Mouse (Mus musculus) yolk sac, embryonic 10.5 days (tissue): ENCODE measurements around the gene Atp2a2.

Experiments
- DNase-seq: peaks from one replicate; pipeline ENCODE4 v3.0.0-alpha.2; 2017; ENCODE audit warnings: low spot score

Gene Atp2a2

DNA sequence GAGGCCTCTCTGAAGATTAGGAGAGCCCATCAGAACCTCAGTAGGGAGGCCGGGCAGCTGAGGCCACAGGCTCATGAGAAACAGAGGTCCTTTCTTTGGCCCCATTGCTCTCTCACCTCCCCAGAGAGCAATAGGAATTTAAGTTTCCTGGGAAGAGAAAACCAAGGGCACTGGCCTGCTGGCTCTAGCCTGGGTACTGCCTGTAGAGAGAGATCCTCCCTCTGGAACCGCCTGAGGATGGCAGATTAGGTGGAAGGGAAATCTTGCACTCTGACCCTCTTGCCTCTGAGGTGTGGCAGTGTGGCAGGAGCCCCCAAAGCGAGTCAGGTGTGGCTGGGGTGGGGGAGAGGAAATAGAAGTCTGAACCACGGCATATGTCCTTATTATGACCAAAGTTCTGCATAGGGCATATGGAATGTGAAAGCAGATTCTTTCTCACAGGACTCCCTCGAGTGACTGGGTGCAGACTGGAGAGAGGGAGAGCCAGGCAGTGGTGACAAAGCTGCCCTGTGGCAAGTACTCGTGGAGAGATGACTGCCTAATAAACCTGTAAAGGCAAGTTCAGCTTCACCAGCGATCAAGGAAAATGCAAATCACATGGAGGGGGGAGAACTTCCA is 17.1 kb upstream of the Atp2a2 start:
- no peak for DNase-seq

DNA sequence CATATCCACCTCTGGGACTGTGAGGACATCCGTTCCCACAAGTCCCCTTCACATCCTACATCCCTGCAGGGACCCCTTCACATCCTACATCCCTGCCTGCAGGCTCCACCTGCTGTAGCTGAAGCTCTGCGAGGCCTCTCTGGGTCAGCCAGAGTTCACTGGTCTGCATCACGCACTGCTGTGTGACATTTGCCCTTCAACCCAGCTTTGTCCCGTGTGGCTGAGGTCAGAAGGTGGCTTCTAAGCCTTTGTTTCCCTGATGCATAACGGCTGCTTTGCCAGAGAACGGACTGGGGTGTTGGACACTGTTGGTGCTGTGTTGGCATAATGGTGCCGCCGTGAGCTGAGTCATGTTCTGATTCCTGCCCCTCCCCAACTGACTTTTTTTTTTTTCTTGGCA is 16.2 kb upstream of the Atp2a2 start:
- DNase-seq = peak; percentile 25

GRCm38 (mm10) chr5:122516901-122517300 is 14.9 kb upstream of the Atp2a2 start:
- DNase-seq = no peak

- no peak for DNase-seq
Measured at GRCm38 (mm10) chr5:122516029-122516730, 14.2 kb upstream of the Atp2a2 start.

GRCm38 (mm10) chr5:122514127-122514521 is 12.1 kb upstream of the Atp2a2 start:
- no peak for DNase-seq

- DNase-seq = no peak
Measured at GRCm38 (mm10) chr5:122513421-122514126, 11.5 kb upstream of the Atp2a2 start.

DNA sequence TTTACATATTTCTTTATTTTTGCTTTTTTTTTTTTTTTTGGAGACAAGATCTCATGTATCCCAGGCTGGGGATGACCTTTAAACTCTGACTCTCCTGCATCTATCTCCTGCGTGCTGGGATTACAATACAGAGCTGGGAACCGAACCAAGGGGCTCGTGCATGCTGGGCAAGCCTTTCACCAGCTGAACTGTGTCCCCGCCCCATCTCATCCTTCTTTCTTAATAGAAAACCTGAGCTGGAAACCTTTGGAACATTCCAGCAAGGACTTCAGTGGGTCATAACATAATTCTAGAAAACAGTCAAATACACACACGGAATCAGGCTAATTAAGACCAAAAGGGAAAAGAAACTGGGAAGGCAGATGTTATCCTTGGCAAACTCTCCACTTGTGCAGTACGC is 10.0 kb upstream of the Atp2a2 start:
- DNase-seq = no peak

DNA sequence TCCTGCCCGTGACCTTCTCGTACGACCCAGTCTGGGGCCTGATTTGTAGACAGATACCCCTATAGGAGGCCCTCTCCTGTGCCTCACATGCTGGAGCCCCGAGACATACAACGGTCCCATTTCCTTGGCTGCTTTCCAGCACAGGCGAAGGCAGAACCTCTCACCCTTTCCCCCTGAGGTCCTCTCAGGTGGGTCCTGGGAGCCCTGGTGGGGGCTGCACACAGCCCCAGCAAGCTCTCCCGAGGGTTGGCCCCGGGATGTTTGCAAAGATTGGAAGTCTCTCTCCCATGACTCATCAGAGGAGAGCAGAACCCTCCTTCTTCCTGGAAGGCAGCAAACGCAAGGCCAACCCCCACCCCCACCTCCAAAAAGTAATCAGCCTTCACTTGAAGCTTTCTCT is 9.4 kb upstream of the Atp2a2 start:
- DNase-seq = no peak

DNA sequence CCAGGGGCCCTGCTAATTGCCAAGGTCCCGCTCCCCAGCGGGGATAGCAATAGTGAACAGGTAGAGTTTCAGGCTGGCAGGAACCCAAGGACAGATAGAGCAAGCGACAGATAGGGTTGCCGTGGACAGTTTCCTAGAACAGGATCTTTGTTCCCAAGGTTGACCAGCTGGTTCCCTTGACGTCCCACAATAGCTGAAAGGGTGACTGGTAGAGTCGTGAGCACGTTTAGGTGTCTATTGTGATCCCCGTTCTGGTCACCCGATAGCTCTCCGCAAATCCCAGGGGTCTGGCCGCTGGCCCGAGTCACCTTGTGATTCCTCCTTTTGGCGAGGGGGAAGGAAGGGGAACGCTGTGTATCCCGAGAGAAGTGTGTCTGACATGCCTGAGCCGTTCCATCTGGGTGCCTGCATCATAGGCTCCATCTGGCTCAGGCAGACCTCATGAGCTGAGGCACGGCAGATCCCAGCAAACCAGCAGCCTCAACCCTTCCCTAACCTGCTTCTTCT is 8.7 kb upstream of the Atp2a2 start:
- no peak for DNase-seq

DNA sequence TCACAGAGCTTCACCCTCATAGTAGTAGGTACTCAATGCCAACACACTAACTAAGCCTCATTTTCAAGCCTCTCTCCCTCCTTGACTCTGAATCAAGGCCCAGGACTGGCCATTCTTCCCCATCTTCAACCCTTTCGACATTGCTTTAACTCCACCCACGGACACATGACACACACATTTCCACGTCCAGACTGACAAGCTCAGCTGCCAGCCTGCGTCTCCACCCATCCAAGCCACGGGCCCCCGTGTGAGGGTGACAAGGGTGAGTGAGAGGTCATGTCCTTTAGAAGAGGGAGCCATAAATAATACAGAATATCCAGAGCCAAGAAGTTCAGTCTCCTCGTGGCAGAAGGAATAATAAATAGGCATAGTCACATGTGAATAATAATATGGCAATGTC is 7.6 kb upstream of the Atp2a2 start:
- no peak for DNase-seq

DNA sequence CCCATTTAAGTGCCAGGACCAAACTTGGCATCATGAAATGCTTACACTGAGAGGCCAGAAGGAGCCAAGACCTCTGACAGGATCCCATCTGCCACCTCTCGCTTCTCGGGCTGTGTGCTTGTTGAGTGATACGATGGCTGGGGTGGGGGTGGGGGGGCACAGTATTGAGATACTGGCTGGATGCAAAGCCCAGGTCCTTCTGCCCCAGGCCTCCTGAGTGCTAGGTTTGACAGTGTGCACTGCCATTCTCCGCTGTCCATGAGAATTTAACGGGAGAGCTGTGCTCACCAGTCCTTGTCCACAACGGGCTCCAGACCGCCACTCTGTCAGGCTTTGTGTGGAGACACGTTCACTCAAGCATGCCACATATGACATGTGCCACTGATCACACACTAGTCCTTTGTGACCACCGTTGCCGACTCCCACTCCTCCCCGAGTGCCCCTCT is 6.9 kb upstream of the Atp2a2 start:
- no peak for DNase-seq

- DNase-seq = no peak
Measured at GRCm38 (mm10) chr5:122507396-122507795, 5.4 kb upstream of the Atp2a2 start.

- no peak for DNase-seq
Measured at GRCm38 (mm10) chr5:122506462-122506861, 4.4 kb upstream of the Atp2a2 start.

DNA sequence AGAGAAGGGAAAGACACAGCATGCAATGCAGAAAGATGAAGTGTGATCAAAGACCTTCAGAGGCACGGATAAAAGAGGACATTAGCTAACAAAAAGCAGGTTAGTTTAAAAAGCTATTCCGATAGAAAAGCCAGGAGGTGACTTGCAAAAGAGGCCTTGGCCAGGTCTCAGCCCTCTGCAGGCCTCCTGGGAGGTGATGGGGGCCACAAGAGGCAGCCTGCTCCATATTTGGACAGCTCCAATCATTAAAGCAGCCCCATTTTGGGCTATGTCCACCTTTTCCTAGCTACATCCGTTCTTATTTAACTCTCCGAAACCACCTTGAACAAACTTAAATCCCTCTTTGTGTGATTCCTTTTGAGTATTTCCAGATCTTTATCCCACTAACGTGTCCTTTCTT is 3.5 kb upstream of the Atp2a2 start:
- no peak for DNase-seq

- DNase-seq = no peak
Measured at GRCm38 (mm10) chr5:122503760-122504119, 1.7 kb upstream of the Atp2a2 start.

DNA sequence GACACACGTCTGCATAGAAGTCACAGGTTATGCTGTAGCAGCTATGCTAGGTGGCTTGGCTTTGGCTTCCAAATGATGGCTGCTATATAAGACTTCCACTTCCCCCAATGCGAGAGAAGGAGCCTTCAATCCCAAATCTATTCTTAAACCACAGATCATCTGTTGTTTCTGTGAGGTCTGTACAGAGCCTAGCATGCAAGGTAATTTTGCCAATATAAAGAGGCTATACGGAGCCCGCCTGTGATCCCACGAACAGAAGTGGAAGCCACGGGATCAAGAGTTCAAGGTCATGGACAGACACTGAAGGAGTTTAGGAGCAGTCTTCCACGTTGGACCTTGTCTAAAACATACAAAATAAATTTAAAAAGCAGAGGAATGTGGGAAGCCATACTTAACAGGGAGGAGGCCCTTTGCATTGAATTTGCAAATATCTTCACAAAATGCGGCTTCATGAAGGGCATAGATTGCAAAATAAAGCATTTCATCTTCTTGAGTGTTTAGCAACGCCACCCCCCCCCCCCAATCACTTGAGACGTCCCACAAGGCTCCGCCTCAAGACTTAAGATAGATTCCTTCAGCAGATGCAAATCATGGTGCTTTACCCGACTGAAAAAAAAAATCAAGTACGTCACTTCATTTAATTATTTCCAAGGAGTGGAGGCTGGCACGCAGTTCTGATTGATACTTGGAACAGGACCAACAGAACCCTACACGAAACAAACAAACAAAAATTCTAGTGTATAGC is 1.2 kb upstream of the Atp2a2 start:
- DNase-seq = no peak

DNA sequence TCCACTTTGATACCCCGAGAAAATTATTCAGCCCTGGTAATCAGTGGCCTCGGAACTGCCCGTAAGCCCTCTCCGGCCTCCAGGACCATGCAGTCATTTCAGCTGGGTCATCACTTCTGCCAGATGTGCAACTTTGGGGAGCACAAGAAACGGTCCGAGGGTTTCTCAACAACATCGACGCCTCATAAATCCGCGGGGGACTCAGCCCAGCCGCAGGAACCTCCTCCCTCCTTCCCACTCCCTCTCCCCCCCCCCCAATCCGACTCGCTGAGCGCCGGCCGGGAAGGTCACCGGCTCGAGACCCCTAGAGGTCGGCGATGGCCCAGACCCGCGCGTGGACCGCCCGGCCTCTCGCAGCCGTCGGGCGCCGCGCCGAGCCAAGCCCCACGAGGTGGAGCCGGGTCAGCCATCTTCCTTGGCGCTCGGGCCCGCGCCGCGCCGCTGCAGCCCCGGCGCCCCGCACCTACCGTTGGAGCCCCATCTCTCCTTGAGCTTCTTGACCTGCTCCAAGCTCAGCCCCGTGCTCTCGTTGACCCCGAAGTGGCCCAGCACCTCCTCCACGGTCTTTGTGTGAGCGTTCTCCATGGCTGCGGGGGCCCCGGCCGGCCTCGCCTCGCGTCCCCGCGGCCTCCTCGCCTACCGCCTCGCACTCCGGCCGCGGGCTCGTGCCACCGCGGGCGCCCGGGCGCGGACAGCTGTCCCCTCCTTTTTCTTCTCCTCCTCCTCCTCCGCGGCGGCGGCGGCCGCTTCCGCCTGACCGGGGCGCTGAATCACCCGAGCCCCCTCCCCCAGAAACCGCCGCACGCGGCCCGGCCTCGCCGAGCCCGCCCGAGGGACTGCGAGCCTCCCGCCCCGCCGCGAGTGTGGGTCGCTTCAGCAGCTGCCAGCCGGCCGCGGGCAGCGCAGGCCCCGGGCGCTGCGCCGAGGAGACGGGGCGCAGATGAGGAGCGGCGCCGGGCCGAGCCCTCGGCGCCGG is 636 bp downstream of the Atp2a2 start:
- peak; percentile 66 for DNase-seq

- DNase-seq = no peak
Measured at GRCm38 (mm10) chr5:122500563-122500962, 1.5 kb downstream of the Atp2a2 start.

GRCm38 (mm10) chr5:122500141-122500540 is 1.9 kb downstream of the Atp2a2 start:
- no peak for DNase-seq

DNA sequence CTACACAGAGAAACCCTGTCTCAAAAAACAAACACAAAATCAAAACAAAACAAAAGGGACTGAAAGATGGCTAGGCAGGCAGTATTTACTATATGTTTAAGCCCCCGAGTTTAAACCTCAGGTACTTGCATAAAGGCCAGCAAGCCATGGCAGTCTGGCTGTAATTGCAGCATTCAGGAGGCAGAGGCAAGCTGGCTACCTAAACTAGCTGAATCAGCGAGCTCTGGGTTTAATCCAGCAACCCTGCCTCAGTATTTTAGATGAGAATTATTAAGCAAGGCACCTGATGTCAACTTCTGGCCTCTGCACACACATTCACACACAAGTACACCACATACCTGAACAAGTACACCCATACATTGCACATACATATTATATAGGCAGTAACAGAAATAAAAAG is 4.0 kb downstream of the Atp2a2 start:
- DNase-seq = no peak

DNA sequence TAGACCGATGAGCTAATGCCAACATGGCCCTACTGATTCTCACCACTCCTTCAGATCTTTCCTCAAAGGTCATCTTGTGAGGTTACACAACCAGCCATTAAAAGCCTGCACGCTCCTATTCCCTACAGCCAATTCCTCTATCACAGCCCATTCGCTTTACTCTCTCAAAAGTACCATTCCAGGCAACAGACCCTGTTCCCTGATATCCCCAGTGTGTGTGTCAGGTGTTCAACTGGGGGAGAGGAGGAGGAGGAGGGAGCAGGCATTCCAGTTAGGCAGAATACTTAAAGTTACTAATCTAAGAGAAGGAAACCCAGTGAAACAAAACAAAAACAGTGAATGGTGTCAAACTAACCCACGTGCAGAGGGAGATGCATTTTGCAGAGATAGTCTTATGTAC is 5.0 kb downstream of the Atp2a2 start:
- no peak for DNase-seq
